Mouse (Mus musculus): Measurements from ENCODE around the gene Lypd5. TPM values are rescaled to one million over a fixed set of nuclear protein-coding genes. Genes with fewer than 3 reads are reported as not detected.
A peak's percentile ranks its signal among the peaks of the same experiment; 100 is the strongest.

Gene Lypd5
- total and polyA plus RNA-seq, 3 experiments: not detected

DNA sequence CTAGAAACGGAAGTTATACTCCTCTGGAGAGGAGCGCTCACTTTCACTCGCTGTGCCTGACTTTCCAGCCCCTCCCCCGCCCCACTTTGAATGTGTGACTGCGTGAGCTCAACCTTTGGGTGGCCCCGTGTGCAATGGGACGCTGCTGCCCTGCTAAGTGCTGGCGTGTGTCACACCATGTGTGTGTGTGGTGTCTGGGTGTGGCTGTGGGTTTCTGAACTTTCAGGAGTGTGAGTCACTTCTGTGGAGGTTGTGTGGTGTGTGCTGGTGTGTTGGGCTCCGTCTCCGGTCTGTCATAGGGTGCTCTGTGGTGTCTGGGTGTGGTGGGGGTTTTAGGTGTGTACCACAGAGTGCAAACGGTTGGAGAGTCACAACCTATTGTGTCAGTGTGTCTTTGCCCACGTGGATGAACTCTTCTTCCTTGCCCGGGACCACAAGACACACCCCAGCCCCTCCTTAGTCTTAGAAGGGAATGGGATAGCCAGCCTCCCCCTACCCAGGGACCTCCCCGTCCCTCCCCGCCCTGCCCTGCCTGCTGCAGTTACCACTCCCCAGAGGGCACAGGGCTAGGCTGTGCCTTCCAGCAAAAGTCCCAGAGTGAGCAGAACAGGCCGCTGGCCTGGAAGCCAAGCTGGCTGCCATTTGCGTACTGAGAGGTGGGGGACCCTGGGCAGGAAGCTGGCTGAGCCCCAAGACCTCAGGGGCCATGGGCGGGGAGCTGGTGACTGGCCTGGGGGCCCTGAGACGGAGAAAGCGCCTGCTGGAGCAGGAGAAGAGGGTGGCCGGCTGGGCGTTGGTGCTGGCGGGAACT is 20.9 kb downstream of the Lypd5 start, which contains the start of gene Kcnn4:
TSS of gene Kcnn4 (plus strand) at position 533 of the 811 bp plus-strand sequence.
- peaks cover 4% of the 10 kb centered on the region for H3K4me1 ChIP-seq (ENCODE audit: control insufficient read depth, insufficient read depth, low read length)
- H3K9ac ChIP-seq (ENCODE audit: low read depth, low read length): no peak within 1 kb of the TSS
- no peak for DNase-seq
- no peak for TF ChIP-seq POLR2A (IDR thresholded peaks at IDR 0.05; ENCODE audit: insufficient read depth, low read depth, low read length)
- no peak for TF ChIP-seq EP300 (IDR thresholded peaks at IDR 0.05; ENCODE audit: insufficient read depth, low read depth, low read length)
- no peak for TF ChIP-seq CTCF (IDR thresholded peaks at IDR 0.05)
- H3K4me3 ChIP-seq: no peak within 1 kb of the TSS
- H3K27ac ChIP-seq: no peak within 1 kb of the TSS
- 36% methylated on average over 23 of the region's 23 CpGs for WGBS
- no peaks in the 10 kb centered on the region for H3K79me2 ChIP-seq (replicated peaks; ENCODE audit: control insufficient read depth, insufficient read depth, low read length)
- no peaks in the 10 kb centered on the region for H3K27me3 ChIP-seq (ENCODE audit: control insufficient read depth, insufficient read depth, low read length)
- no peaks in the 10 kb centered on the region for H3K36me3 ChIP-seq (ENCODE audit: control insufficient read depth, insufficient read depth, low read length)
- intact Hi-C loops (cut with DNase I): no loop called here

DNA sequence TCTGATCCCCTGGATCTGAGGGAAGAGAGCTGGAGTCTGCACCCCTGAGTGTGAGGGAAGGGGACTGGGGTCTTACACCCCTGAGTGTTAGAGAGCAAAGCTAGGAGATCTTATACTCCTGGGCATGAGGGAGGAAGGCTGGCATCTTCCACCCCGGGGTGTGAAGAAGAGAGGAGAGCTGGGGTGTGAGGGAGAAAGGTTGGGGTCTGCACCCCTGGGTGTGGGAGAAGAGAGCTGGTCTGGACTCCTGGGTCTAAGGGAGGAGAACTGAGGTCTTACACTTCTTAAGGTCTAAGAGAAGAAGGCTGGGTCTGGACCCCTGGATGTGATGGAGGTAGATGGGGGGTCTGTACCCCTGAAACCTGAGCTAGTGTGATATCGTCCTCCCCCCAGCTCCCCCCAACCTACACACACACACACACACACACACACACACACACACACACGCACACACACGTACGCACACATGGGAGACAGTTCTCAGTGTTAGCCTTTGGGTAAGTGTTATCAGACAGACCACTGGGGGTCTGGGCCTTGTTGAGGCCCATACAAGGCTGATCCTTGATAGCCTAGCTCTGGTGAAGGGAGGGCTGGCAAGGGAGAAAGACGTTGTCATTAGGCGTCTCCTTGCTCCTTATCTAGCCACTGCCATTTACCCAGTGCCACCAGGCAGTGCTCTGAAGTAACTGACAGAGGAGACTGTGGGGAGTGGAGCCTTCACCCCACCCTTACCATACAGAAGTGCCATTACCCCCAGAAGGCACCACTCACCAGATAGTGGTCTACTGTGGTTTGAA is 22.2 kb downstream of the Lypd5 start:
- no peak for DNase-seq
- H3K79me2 ChIP-seq (replicated peaks; ENCODE audit: control insufficient read depth, insufficient read depth, low read length): no peaks in the 10 kb centered on the region
- TF ChIP-seq POLR2A (IDR thresholded peaks at IDR 0.05; ENCODE audit: insufficient read depth, low read depth, low read length) (no peak), CTCF (IDR thresholded peaks at IDR 0.05) (no peak), EP300 (IDR thresholded peaks at IDR 0.05; ENCODE audit: insufficient read depth, low read depth, low read length) (no peak)
- H3K27me3 ChIP-seq (ENCODE audit: control insufficient read depth, insufficient read depth, low read length): no peaks in the 10 kb centered on the region
- intact Hi-C loops (cut with DNase I): no loop called here
- peaks cover 4% of the 10 kb centered on the region for H3K4me1 ChIP-seq (ENCODE audit: control insufficient read depth, insufficient read depth, low read length)
- no peak overlapping the region for H3K4me3 ChIP-seq
- no peak overlapping the region for H3K9ac ChIP-seq (ENCODE audit: low read depth, low read length)
- H3K27ac ChIP-seq: no peak overlapping the region
- no peaks in the 10 kb centered on the region for H3K36me3 ChIP-seq (ENCODE audit: control insufficient read depth, insufficient read depth, low read length)
- 72% methylated on average over 7 of the region's 7 CpGs for WGBS

DNA sequence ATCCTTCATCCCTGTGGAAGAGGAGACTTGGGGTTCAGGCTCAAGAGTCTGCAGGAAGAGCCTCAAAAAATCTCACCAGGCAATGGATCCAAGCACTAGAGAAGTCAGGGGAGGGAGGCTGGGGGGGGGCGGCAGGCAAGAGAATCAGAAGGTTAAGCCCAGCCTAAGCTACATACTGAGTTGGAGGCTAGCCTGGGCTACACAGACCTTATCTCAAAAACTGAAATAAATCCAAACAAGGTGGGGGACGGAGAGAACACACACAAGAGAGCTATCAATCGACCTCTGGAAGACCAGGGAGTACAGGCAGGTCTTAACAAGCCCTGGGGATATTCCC is 22.8 kb downstream of the Lypd5 start:
- no peak for TF ChIP-seq EP300 (IDR thresholded peaks at IDR 0.05; ENCODE audit: insufficient read depth, low read depth, low read length)
- TF ChIP-seq POLR2A (IDR thresholded peaks at IDR 0.05; ENCODE audit: insufficient read depth, low read depth, low read length): no peak
- no peak for TF ChIP-seq CTCF (IDR thresholded peaks at IDR 0.05)
- Histone ChIP-seq H3K27me3 (ENCODE audit: control insufficient read depth, insufficient read depth, low read length) (no peaks in the 10 kb centered on the region), H3K4me3 (no peak overlapping the region), H3K9ac (ENCODE audit: low read depth, low read length) (no peak overlapping the region), H3K4me1 (ENCODE audit: control insufficient read depth, insufficient read depth, low read length) (peaks cover 4% of the 10 kb centered on the region), H3K27ac (no peak overlapping the region), H3K79me2 (replicated peaks; ENCODE audit: control insufficient read depth, insufficient read depth, low read length) (no peaks in the 10 kb centered on the region), H3K36me3 (ENCODE audit: control insufficient read depth, insufficient read depth, low read length) (no peaks in the 10 kb centered on the region)
- WGBS: 67% methylated on average over 3 of the region's 3 CpGs
- intact Hi-C loops (cut with DNase I): no loop called here
- no peak for DNase-seq

DNA sequence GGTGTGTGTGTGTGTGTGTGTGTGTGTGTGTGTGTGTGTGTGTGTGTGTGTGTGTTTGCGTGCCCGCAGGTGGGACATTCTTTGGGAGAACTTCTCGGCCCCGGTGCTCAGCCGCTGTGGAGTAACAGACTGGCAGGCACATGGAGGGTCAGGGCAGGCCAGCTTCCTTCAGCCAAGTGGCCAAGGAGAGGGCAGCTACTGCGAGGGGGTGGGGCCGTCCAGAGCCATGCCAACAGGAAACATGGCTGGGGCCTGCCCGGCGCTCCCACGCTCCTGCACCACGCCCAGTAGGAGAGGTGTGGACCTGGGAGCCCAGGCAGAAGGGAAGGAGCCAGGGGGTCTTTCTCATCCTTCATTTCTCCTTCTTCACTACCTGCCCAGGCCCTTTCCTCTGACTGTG is 23.3 kb downstream of the Lypd5 start:
- peak in 1 of 2 experiments; percentile 44 for DNase-seq
- Histone ChIP-seq H3K4me1 (ENCODE audit: control insufficient read depth, insufficient read depth, low read length) (peaks cover 4% of the 10 kb centered on the region), H3K27ac (no peak overlapping the region)

DNA sequence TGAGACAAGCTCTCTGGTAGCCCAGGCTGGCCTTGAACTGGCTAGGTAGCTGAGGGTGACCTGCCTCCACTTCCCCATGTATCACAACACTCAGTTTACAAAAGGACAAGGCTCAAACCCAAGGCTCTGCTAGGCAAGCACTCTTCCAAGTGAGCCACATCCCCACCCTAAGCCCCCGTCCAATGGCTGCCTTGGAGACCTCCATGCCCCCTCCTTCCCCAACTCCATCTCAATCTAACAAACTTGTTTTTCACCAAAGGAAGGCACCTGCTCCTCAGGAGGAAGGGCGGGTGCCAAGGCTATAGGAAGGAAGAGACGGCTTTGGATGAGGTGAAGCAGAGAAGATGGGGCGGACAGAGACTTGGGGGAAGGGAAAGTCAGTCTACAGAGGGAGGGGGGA is 23.8 kb downstream of the Lypd5 start:
- intact Hi-C loops (cut with DNase I): no loop called here
- no peak overlapping the region for H3K27ac ChIP-seq
- peaks cover 3% of the 10 kb centered on the region for H3K27me3 ChIP-seq (ENCODE audit: control insufficient read depth, insufficient read depth, low read length)

More for the DNA sequence above, 23.3 kb downstream of the Lypd5 start:
- 49% methylated on average over 11 of the region's 11 CpGs for WGBS
- intact Hi-C loops (cut with DNase I): no loop called here
- no peak for TF ChIP-seq EP300 (IDR thresholded peaks at IDR 0.05; ENCODE audit: insufficient read depth, low read depth, low read length)
- no peak for TF ChIP-seq POLR2A (IDR thresholded peaks at IDR 0.05; ENCODE audit: insufficient read depth, low read depth, low read length)
- TF ChIP-seq CTCF (IDR thresholded peaks at IDR 0.05): no peak
- no peak overlapping the region for H3K4me3 ChIP-seq
- H3K79me2 ChIP-seq (replicated peaks; ENCODE audit: control insufficient read depth, insufficient read depth, low read length): no peaks in the 10 kb centered on the region
- H3K36me3 ChIP-seq (ENCODE audit: control insufficient read depth, insufficient read depth, low read length): no peaks in the 10 kb centered on the region
- H3K27me3 ChIP-seq (ENCODE audit: control insufficient read depth, insufficient read depth, low read length): peaks cover under 1% of the 10 kb centered on the region; the same call in 1 of the 2 replicates
- H3K9ac ChIP-seq (ENCODE audit: low read depth, low read length): no peak overlapping the region

More for the DNA sequence above, 23.8 kb downstream of the Lypd5 start:
- Histone ChIP-seq H3K9ac (ENCODE audit: low read depth, low read length) (no peak overlapping the region), H3K4me1 (ENCODE audit: control insufficient read depth, insufficient read depth, low read length) (peaks cover 4% of the 10 kb centered on the region), H3K36me3 (ENCODE audit: control insufficient read depth, insufficient read depth, low read length) (no peaks in the 10 kb centered on the region), H3K79me2 (replicated peaks; ENCODE audit: control insufficient read depth, insufficient read depth, low read length) (no peaks in the 10 kb centered on the region), H3K4me3 (no peak overlapping the region)
- no peak for DNase-seq
- TF ChIP-seq POLR2A (IDR thresholded peaks at IDR 0.05; ENCODE audit: insufficient read depth, low read depth, low read length) (no peak), CTCF (IDR thresholded peaks at IDR 0.05) (no peak), EP300 (IDR thresholded peaks at IDR 0.05; ENCODE audit: insufficient read depth, low read depth, low read length) (no peak)
- WGBS: 42% methylated on average over 4 of the region's 4 CpGs

Data from heart, adult 2 months (tissue).